Mouse (Mus musculus): ENCODE results near the gene Grik3.

- TF ChIP-seq GATA1 (IDR thresholded peaks at IDR 0.05; ENCODE audit: low read length) (no peak), TAL1 (IDR thresholded peaks at IDR 0.05; ENCODE audit: low read length) (no peak)
These were observed 39.7 kb upstream of the Grik3 start for GRCm38 (mm10) chr4:125450602-125451321.
